Mouse (Mus musculus) embryonic facial prominence, embryonic 12.5 days (tissue): Measurements from ENCODE around the gene Dio3. TPM values are rescaled to one million over a fixed set of nuclear protein-coding genes. Genes with fewer than 3 reads are reported as not detected.

Source experiments
- ATAC-seq: fragments of 200-750 bp; cut with Nextera tagmentation; 2 replicates; pipeline ENCODE4 v1.8.0; 2017; ENCODE audit not compliant: insufficient number of reproducible peaks, insufficient read depth, low FRiP score, low TSS enrichment
- H3K27ac ChIP-seq: fragments of 300-500 bp; sonication (generic); 2 replicates; pipeline ENCODE4 v1.5.1; 2016; ENCODE audit warnings: mild to moderate bottlenecking
- H3K27me3 ChIP-seq: fragments of 300-500 bp; sonication (generic); 2 replicates; pipeline ENCODE4 v1.6.1; 2016; ENCODE audit warnings: mild to moderate bottlenecking, moderate library complexity
- H3K36me3 ChIP-seq: fragments of 300-500 bp; sonication (generic); 2 replicates; pipeline ENCODE4 v1.6.1; 2016; ENCODE audit warnings: mild to moderate bottlenecking
- H3K4me1 ChIP-seq: fragments of 300-500 bp; sonication (generic); 2 replicates; pipeline ENCODE4 v1.6.1; 2016
- H3K4me2 ChIP-seq: fragments of 300-500 bp; sonication (generic); replicated peaks from 2 replicates; pipeline ENCODE4 v1.6.1; 2016; ENCODE audit warnings: mild to moderate bottlenecking, moderate library complexity
- H3K4me3 ChIP-seq: fragments of 300-500 bp; sonication (generic); 2 replicates; pipeline ENCODE4 v1.5.1; 2016; ENCODE audit warnings: mild to moderate bottlenecking
- H3K9ac ChIP-seq: fragments of 300-500 bp; sonication (generic); 2 replicates; pipeline ENCODE4 v1.6.1; 2016; ENCODE audit warnings: mild to moderate bottlenecking, moderate library complexity
- H3K9me3 ChIP-seq: fragments of 300-500 bp; sonication (generic); 2 replicates; pipeline ENCODE4 v1.6.1; 2016; ENCODE audit warnings: mild to moderate bottlenecking, moderate library complexity
- WGBS: fragments of 180-500 bp; shearing (Covaris S2); methylation state at CpG from one replicate; pipeline ENCODE4 v1.1.7; 2016; 5-methylcytosine and 5-hydroxymethylcytosine counted together
- polyA plus RNA-seq: library from polyadenylated mRNA; unstranded; fragments of >200 nt; fragmentation: Nextera tagmentation; extraction: Ambion mirVana; gene quantifications from 2 replicates; pipeline ENCODE4 v1.2.1, GENCODE M21; 2016

The Dio3 gene
- polyA plus RNA-seq, result 2.1 and 2.7 TPM in 2 replicates

- peak; percentile 50; the same call in 1 of the 2 replicates for ATAC-seq
- Histone ChIP-seq H3K27ac (no peak within 1 kb of the TSS), H3K36me3 (no peaks in the 10 kb centered on the region), H3K4me3 (peak within 1 kb of the TSS; percentile 44), H3K4me2 (peak within 1 kb of the TSS; percentile 80), H3K9ac (peak within 1 kb of the TSS; percentile 44), H3K4me1 (peaks cover 11% of the 10 kb centered on the region), H3K27me3 (peaks cover 99% of the 10 kb centered on the region), H3K9me3 (no peaks in the 10 kb centered on the region)
- WGBS, result under 1% methylated on average over 34 of the region's 34 CpGs
Observed at GRCm38 (mm10) chr12:110278853-110279252, at the start of gene Dio3. Gene Dio3, plus strand, starts transcription at chr12:110279068.

- H3K4me1 ChIP-seq, result no peaks in the 10 kb centered on the region
- 68% methylated on average over 7 of the region's 7 CpGs for WGBS
- H3K27me3 ChIP-seq, result 0 out of 2 replicates have a peak, but pooled peaks cover 3% of the 10 kb centered on the region
Observed at GRCm38 (mm10) chr12:110230296-110230695, 48.6 kb upstream of the Dio3 start.

GRCm38 (mm10) chr12:110230767-110231166 lies 48.1 kb upstream of the Dio3 start:
- Histone ChIP-seq H3K27ac (no peak overlapping the region), H3K9me3 (no peaks in the 10 kb centered on the region), H3K4me1 (no peaks in the 10 kb centered on the region), H3K4me2 (no peak overlapping the region), H3K9ac (no peak overlapping the region), H3K36me3 (no peaks in the 10 kb centered on the region), H3K27me3 (0 out of 2 replicates have a peak, but pooled peaks cover 3% of the 10 kb centered on the region), H3K4me3 (no peak overlapping the region)
- 67% methylated on average over 8 of the region's 8 CpGs for WGBS
- ATAC-seq, result no peak

More at GRCm38 (mm10) chr12:110230296-110230695, 48.6 kb upstream of the Dio3 start:
- no peak overlapping the region for H3K27ac ChIP-seq
- H3K9me3 ChIP-seq, result no peaks in the 10 kb centered on the region
- H3K36me3 ChIP-seq, result no peaks in the 10 kb centered on the region
- no peak overlapping the region for H3K4me2 ChIP-seq
- H3K9ac ChIP-seq, result no peak overlapping the region
- no peak for ATAC-seq
- H3K4me3 ChIP-seq, result no peak overlapping the region

- Histone ChIP-seq H3K9me3 (no peaks in the 10 kb centered on the region), H3K4me2 (no peak overlapping the region), H3K27ac (no peak overlapping the region), H3K27me3 (0 out of 2 replicates have a peak, but pooled peaks cover 3% of the 10 kb centered on the region), H3K4me1 (no peaks in the 10 kb centered on the region; the same call in 1 of the 2 replicates), H3K4me3 (no peak overlapping the region), H3K36me3 (no peaks in the 10 kb centered on the region), H3K9ac (no peak overlapping the region)
- ATAC-seq, result no peak
- WGBS, result 45% methylated on average over 13 of the region's 13 CpGs
Observed at GRCm38 (mm10) chr12:110231709-110232600, 46.9 kb upstream of the Dio3 start.

GRCm38 (mm10) chr12:110235908-110236307 lies 43.0 kb upstream of the Dio3 start:
- Histone ChIP-seq H3K36me3 (no peaks in the 10 kb centered on the region), H3K27ac (no peak overlapping the region), H3K4me3 (no peak overlapping the region), H3K4me2 (no peak overlapping the region), H3K9ac (no peak overlapping the region), H3K27me3 (peaks cover 6% of the 10 kb centered on the region; the same call in 1 of the 2 replicates), H3K9me3 (no peaks in the 10 kb centered on the region), H3K4me1 (no peaks in the 10 kb centered on the region; the same call in 1 of the 2 replicates)
- ATAC-seq, result no peak
- WGBS, result 91% methylated on average over 4 of the region's 4 CpGs

- H3K9ac ChIP-seq, result no peak overlapping the region
- no peaks in the 10 kb centered on the region for H3K9me3 ChIP-seq
- H3K4me1 ChIP-seq, result no peaks in the 10 kb centered on the region; the same call in 1 of the 2 replicates
- no peak overlapping the region for H3K27ac ChIP-seq
- WGBS, result 81% methylated on average over 7 of the region's 7 CpGs
- H3K36me3 ChIP-seq, result no peaks in the 10 kb centered on the region
- no peak overlapping the region for H3K4me3 ChIP-seq
- H3K4me2 ChIP-seq, result no peak overlapping the region
- H3K27me3 ChIP-seq, result peaks cover 6% of the 10 kb centered on the region; the same call in 1 of the 2 replicates
- ATAC-seq, result no peak
Observed at GRCm38 (mm10) chr12:110237046-110237445, 41.8 kb upstream of the Dio3 start.

GRCm38 (mm10) chr12:110239358-110239757 lies 39.5 kb upstream of the Dio3 start:
- H3K4me2 ChIP-seq, result no peak overlapping the region
- no peak overlapping the region for H3K4me3 ChIP-seq
- 87% methylated on average over 5 of the region's 5 CpGs for WGBS
- peaks cover 3% of the 10 kb centered on the region; the same call in 1 of the 2 replicates for H3K27me3 ChIP-seq
- H3K27ac ChIP-seq, result no peak overlapping the region
- ATAC-seq, result no peak
- no peaks in the 10 kb centered on the region; the same call in 1 of the 2 replicates for H3K4me1 ChIP-seq
- H3K36me3 ChIP-seq, result no peaks in the 10 kb centered on the region
- H3K9ac ChIP-seq, result no peak overlapping the region
- no peaks in the 10 kb centered on the region for H3K9me3 ChIP-seq

GRCm38 (mm10) chr12:110244581-110244980 lies 34.3 kb upstream of the Dio3 start:
- H3K9ac ChIP-seq, result no peak overlapping the region
- H3K27me3 ChIP-seq, result peaks cover 2% of the 10 kb centered on the region; the same call in 1 of the 2 replicates
- no peak for ATAC-seq
- H3K4me1 ChIP-seq, result no peaks in the 10 kb centered on the region
- H3K9me3 ChIP-seq, result no peaks in the 10 kb centered on the region
- no peak overlapping the region for H3K27ac ChIP-seq
- H3K4me2 ChIP-seq, result no peak overlapping the region
- no peaks in the 10 kb centered on the region for H3K36me3 ChIP-seq
- 87% methylated on average over 6 of the region's 6 CpGs for WGBS
- H3K4me3 ChIP-seq, result no peak overlapping the region

- no peak for ATAC-seq
- Histone ChIP-seq H3K27me3 (no peaks in the 10 kb centered on the region), H3K36me3 (no peaks in the 10 kb centered on the region)
Observed at GRCm38 (mm10) chr12:110245461-110245860, 33.4 kb upstream of the Dio3 start.

GRCm38 (mm10) chr12:110252163-110252575 lies 26.7 kb upstream of the Dio3 start:
- Histone ChIP-seq H3K9ac (no peak overlapping the region), H3K27me3 (peaks cover 6% of the 10 kb centered on the region; the same call in 1 of the 2 replicates), H3K27ac (no peak overlapping the region), H3K36me3 (no peaks in the 10 kb centered on the region), H3K4me1 (no peaks in the 10 kb centered on the region), H3K4me3 (no peak overlapping the region), H3K4me2 (no peak overlapping the region), H3K9me3 (no peaks in the 10 kb centered on the region)
- WGBS, result 25% methylated on average over 10 of the region's 10 CpGs
- ATAC-seq, result no peak

More at GRCm38 (mm10) chr12:110245461-110245860, 33.4 kb upstream of the Dio3 start:
- Histone ChIP-seq H3K27ac (no peak overlapping the region), H3K4me3 (no peak overlapping the region), H3K4me2 (no peak overlapping the region), H3K9ac (no peak overlapping the region), H3K4me1 (no peaks in the 10 kb centered on the region), H3K9me3 (no peaks in the 10 kb centered on the region)
- 92% methylated on average over 4 of the region's 4 CpGs for WGBS

GRCm38 (mm10) chr12:110255731-110256130 lies 23.1 kb upstream of the Dio3 start:
- H3K4me3 ChIP-seq, result no peak overlapping the region
- H3K9ac ChIP-seq, result no peak overlapping the region
- no peaks in the 10 kb centered on the region for H3K4me1 ChIP-seq
- ATAC-seq, result no peak
- no peaks in the 10 kb centered on the region for H3K36me3 ChIP-seq
- no peaks in the 10 kb centered on the region for H3K9me3 ChIP-seq
- 63% methylated on average over 10 of the region's 10 CpGs for WGBS
- peaks cover 6% of the 10 kb centered on the region; the same call in 1 of the 2 replicates for H3K27me3 ChIP-seq
- H3K4me2 ChIP-seq, result no peak overlapping the region
- H3K27ac ChIP-seq, result no peak overlapping the region
